Mouse (Mus musculus): ENCODE results near the gene Akr7a5. TPM values are rescaled to one million over a fixed set of nuclear protein-coding genes. Genes with fewer than 3 reads are reported as not detected.

The Akr7a5 gene
- total and polyA plus RNA-seq, 3 experiments: 39.4 to 43.2 TPM; not detected in 1

GRCm38 (mm10) chr4:139340835-139341234 is 30.3 kb downstream of the Akr7a5 start:
- Histone ChIP-seq H3K9me3 (replicated peaks; ENCODE audit: insufficient read depth, low read length) (no peaks in the 10 kb centered on the region), H3K4me3 (ENCODE audit: control insufficient read depth in 1 of 2, insufficient read depth in 1 of 2, low read depth in 2 of 2, low read length in 2 of 2) (no peak overlapping the region), H3K27ac (ENCODE audit: control insufficient read depth, low read depth, low read length) (no peak overlapping the region), H3K4me1 (ENCODE audit: control insufficient read depth in 1 of 2, insufficient read depth in 2 of 2, low read length in 2 of 2) (peaks cover 0 to 3% of the 10 kb centered on the region in 2 experiments; a peak in 1 of 4 replicates), H3K27me3 (ENCODE audit: control insufficient read depth in 1 of 2, insufficient read depth in 2 of 2, low read length in 2 of 2) (no peaks in the 10 kb centered on the region), H3K36me3 (ENCODE audit: control insufficient read depth in 1 of 2, insufficient read depth in 2 of 2, low read length in 2 of 2) (no peaks in the 10 kb centered on the region), H3K79me2 (ENCODE audit: control insufficient read depth, insufficient read depth, low read length, poor library complexity) (no peaks in the 10 kb centered on the region), H3K9ac (ENCODE audit: control insufficient read depth, low read depth, low read length, poor library complexity, severe bottlenecking) (no peak overlapping the region)
- no peak for TF ChIP-seq POLR2A (IDR thresholded peaks at IDR 0.05; ENCODE audit: control insufficient read depth in 1 of 2, insufficient read depth in 1 of 2, low read depth in 1 of 2, low read length in 2 of 2, poor library complexity in 1 of 2)
- no peak for TF ChIP-seq GABPA (IDR thresholded peaks at IDR 0.05; ENCODE audit: low read depth, low read length)
- TF ChIP-seq NRF1 (IDR thresholded peaks at IDR 0.05; ENCODE audit: insufficient read depth, low read depth, low read length, poor library complexity, severe bottlenecking): no peak
- TF ChIP-seq RCOR1 (IDR thresholded peaks at IDR 0.05; ENCODE audit: low read depth, low read length): no peak
- no peak for TF ChIP-seq POLR2AphosphoS2 (IDR thresholded peaks at IDR 0.05; ENCODE audit: low read length)
- no peak for TF ChIP-seq ZC3H11A (IDR thresholded peaks at IDR 0.05; ENCODE audit: low read depth, low read length)
- TF ChIP-seq ZKSCAN1 (IDR thresholded peaks at IDR 0.05; ENCODE audit: low read depth, low read length): no peak
- TF ChIP-seq CHD2 (IDR thresholded peaks at IDR 0.05; ENCODE audit: low read length): no peak
- TF ChIP-seq MAFK (IDR thresholded peaks at IDR 0.05; ENCODE audit: borderline replicate concordance, low read depth, low read length): no peak
- TF ChIP-seq MXI1 (IDR thresholded peaks at IDR 0.05; ENCODE audit: low read depth, low read length): no peak
- DNase-seq (ENCODE audit: low read depth, low spot score): no peak

DNA sequence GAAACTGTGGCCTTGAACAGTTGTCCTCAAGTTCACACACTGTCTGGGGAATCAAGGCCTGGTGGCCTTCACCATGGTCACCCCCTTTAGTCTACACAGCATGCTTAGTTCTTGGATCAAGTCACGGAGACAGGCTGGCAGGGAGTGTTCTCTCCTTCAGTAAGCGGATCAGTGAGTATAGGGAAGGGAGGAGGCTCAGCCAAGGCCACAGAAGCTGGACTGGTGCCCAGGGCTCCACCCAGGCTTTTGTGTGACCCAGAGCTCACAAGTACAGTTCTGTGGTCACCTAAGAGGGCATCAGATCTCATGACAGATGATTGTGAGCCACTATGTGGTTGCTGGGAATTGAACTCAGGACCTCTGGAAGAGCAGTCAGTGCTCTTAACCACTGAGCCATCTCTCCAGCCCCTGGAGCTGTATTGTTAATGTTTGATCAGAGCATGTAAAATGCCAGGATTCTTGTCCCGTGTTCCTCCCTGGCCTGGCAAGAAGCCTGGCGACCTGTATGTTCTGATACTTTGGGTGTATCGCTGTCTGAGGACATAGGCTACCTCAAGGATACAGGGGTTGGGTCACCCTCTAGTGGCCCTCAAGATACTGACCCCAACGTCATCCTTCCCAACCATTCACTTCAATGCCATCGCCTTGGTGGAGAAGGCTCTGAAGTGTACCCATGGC is 31.2 kb downstream of the Akr7a5 start:
- Histone ChIP-seq H3K79me2 (ENCODE audit: control insufficient read depth, insufficient read depth, low read length, poor library complexity) (no peaks in the 10 kb centered on the region), H3K4me1 (ENCODE audit: control insufficient read depth in 1 of 2, insufficient read depth in 2 of 2, low read length in 2 of 2) (peaks cover 0 to 3% of the 10 kb centered on the region in 2 experiments; a peak in 1 of 4 replicates), H3K9ac (ENCODE audit: control insufficient read depth, low read depth, low read length, poor library complexity, severe bottlenecking) (no peak overlapping the region), H3K36me3 (ENCODE audit: control insufficient read depth in 1 of 2, insufficient read depth in 2 of 2, low read length in 2 of 2) (no peaks in the 10 kb centered on the region), H3K4me3 (ENCODE audit: control insufficient read depth in 1 of 2, insufficient read depth in 1 of 2, low read depth in 2 of 2, low read length in 2 of 2) (no peak overlapping the region), H3K9me3 (replicated peaks; ENCODE audit: insufficient read depth, low read length) (no peaks in the 10 kb centered on the region), H3K27ac (ENCODE audit: control insufficient read depth, low read depth, low read length) (no peak overlapping the region), H3K27me3 (ENCODE audit: control insufficient read depth in 1 of 2, insufficient read depth in 2 of 2, low read length in 2 of 2) (no peaks in the 10 kb centered on the region)
- TF ChIP-seq KAT2A (conservative IDR thresholded peaks at IDR 0.05; ENCODE audit: low read depth, low read length) (no peak), EP300 (IDR thresholded peaks at IDR 0.05; ENCODE audit: low read depth in 1 of 2, low read length in 2 of 2) (no peak), ZKSCAN1 (IDR thresholded peaks at IDR 0.05; ENCODE audit: low read depth, low read length) (no peak), JUND (IDR thresholded peaks at IDR 0.05; ENCODE audit: low read depth, low read length) (no peak), ZMIZ1 (IDR thresholded peaks at IDR 0.05; ENCODE audit: low read depth, low read length) (no peak)
- DNase-seq (ENCODE audit: low read depth, low spot score): no peak

DNA sequence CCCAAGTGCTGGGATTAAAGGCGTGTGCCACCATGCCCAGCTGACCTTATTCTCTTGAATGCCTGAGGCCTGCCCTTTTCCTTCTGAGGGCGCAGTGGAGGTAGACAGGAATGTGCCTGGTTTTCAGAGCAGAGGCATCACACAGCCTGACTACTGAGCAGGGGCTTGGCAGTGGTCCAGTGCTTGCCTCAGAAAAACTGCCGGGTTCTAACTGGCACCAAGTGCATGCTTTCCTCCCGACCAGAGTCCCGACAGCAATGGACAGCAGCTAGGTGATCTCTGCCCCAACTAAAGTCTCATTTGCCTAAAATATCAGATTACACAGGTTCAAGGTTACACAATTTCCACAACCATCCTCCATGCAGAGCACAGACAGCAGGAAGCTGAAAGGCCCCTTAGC is 33.2 kb downstream of the Akr7a5 start:
- H3K79me2 ChIP-seq (ENCODE audit: control insufficient read depth, insufficient read depth, low read length, poor library complexity): no peaks in the 10 kb centered on the region
- no peak overlapping the region for H3K4me3 ChIP-seq (ENCODE audit: control insufficient read depth in 1 of 2, insufficient read depth in 1 of 2, low read depth in 2 of 2, low read length in 2 of 2)
- no peak overlapping the region for H3K9ac ChIP-seq (ENCODE audit: control insufficient read depth, low read depth, low read length, poor library complexity, severe bottlenecking)
- TF ChIP-seq TCF12 (IDR thresholded peaks at IDR 0.05; ENCODE audit: low read depth, low read length) (no peak), ZC3H11A (IDR thresholded peaks at IDR 0.05; ENCODE audit: low read depth, low read length) (no peak), TBP (IDR thresholded peaks at IDR 0.05; ENCODE audit: low read depth, low read length) (no peak), NELFE (IDR thresholded peaks at IDR 0.05; ENCODE audit: low read depth, low read length) (no peak), RCOR1 (IDR thresholded peaks at IDR 0.05; ENCODE audit: low read depth, low read length) (no peak), MAZ (IDR thresholded peaks at IDR 0.05; ENCODE audit: low read depth, low read length) (no peak), CTCF (IDR thresholded peaks at IDR 0.05 in 2 of 3, conservative IDR thresholded peaks at IDR 0.05 in 1 of 3; ENCODE audit: control insufficient read depth in 1 of 3, insufficient read depth in 1 of 3, low read depth in 2 of 3, low read length in 3 of 3, poor library complexity in 1 of 3, severe bottlenecking in 1 of 3) (no peak), HCFC1 (IDR thresholded peaks at IDR 0.05; ENCODE audit: low read depth, low read length) (no peak), CHD1 (IDR thresholded peaks at IDR 0.05; ENCODE audit: low read depth, low read length) (no peak), USF2 (IDR thresholded peaks at IDR 0.05; ENCODE audit: borderline replicate concordance in 1 of 2, insufficient read depth in 1 of 2, low read depth in 1 of 2, low read length in 2 of 2) (no peak), ZKSCAN1 (IDR thresholded peaks at IDR 0.05; ENCODE audit: low read depth, low read length) (no peak), MAX (IDR thresholded peaks at IDR 0.05; ENCODE audit: low read length) (no peak), JUND (IDR thresholded peaks at IDR 0.05; ENCODE audit: low read depth, low read length) (no peak), NRF1 (IDR thresholded peaks at IDR 0.05; ENCODE audit: insufficient read depth, low read depth, low read length, poor library complexity, severe bottlenecking) (no peak), POLR2AphosphoS5 (IDR thresholded peaks at IDR 0.05; ENCODE audit: borderline replicate concordance, low read depth, low read length) (no peak), KAT2A (conservative IDR thresholded peaks at IDR 0.05; ENCODE audit: low read depth, low read length) (no peak)
- no peaks in the 10 kb centered on the region for H3K36me3 ChIP-seq (ENCODE audit: control insufficient read depth in 1 of 2, insufficient read depth in 2 of 2, low read length in 2 of 2)
- DNase-seq (ENCODE audit: low read depth, low spot score): no peak
- no peaks in the 10 kb centered on the region for H3K4me1 ChIP-seq (ENCODE audit: control insufficient read depth in 1 of 2, insufficient read depth in 2 of 2, low read length in 2 of 2)
- H3K27me3 ChIP-seq (ENCODE audit: control insufficient read depth in 1 of 2, insufficient read depth in 2 of 2, low read length in 2 of 2): no peaks in the 10 kb centered on the region
- no peak overlapping the region for H3K27ac ChIP-seq (ENCODE audit: control insufficient read depth, low read depth, low read length)
- H3K9me3 ChIP-seq (replicated peaks; ENCODE audit: insufficient read depth, low read length): no peaks in the 10 kb centered on the region
